In genomic region chr5:16445056-16445455, GRCm38 (mm10) we compare ENCODE assay signal across 17 mouse cellular contexts.
"Had no signal": no experiment of that assay in that cellular context is flagged by ENCODE, and none has a peak within 500 bp of the region (broad histone marks: within the 10 kb centered on the region; RNA-seq: fewer than 3 reads in every experiment).

No protein-coding gene starts in this region.

- H3K27ac ChIP-seq: kidney, embryonic 15.5 days; left cerebral cortex, adult 2 months; liver, embryonic 13.5 days; midbrain, embryonic 12.5 days; midbrain, embryonic 15.5 days; neural tube, embryonic 12.5 days; stomach, postnatal 0 days had no signal

- ATAC-seq: midbrain, embryonic 15.5 days had no signal

- H3K9me3 ChIP-seq: kidney, embryonic 15.5 days; liver, embryonic 13.5 days; midbrain, embryonic 12.5 days; midbrain, embryonic 15.5 days; neural tube, embryonic 12.5 days had no signal

- H3K4me1 ChIP-seq: kidney, embryonic 15.5 days; liver, embryonic 13.5 days; midbrain, embryonic 12.5 days; midbrain, embryonic 15.5 days; neural tube, embryonic 12.5 days had no signal

- H3K27me3 ChIP-seq: kidney, embryonic 15.5 days; liver, embryonic 13.5 days; midbrain, embryonic 12.5 days; midbrain, embryonic 15.5 days; neural tube, embryonic 12.5 days had no signal

- H3K4me2 ChIP-seq: kidney, embryonic 15.5 days; liver, embryonic 13.5 days; midbrain, embryonic 12.5 days; midbrain, embryonic 15.5 days; neural tube, embryonic 12.5 days had no signal

- H3K9ac ChIP-seq: kidney, embryonic 15.5 days; liver, embryonic 13.5 days; midbrain, embryonic 12.5 days; midbrain, embryonic 15.5 days; neural tube, embryonic 12.5 days had no signal

- H3K4me3 ChIP-seq: kidney, embryonic 15.5 days; left cerebral cortex, adult 2 months; liver, embryonic 13.5 days; midbrain, embryonic 12.5 days; midbrain, embryonic 15.5 days; neural tube, embryonic 12.5 days had no signal

- H3K36me3 ChIP-seq: kidney, embryonic 15.5 days; liver, embryonic 13.5 days; midbrain, embryonic 12.5 days; midbrain, embryonic 15.5 days; neural tube, embryonic 12.5 days had no signal

- DNase-seq: kidney, adult 11 months; kidney, adult 8-10 months; kidney, postnatal 10 days; kidney, postnatal 36 days; layer of hippocampus, postnatal 36 days; liver, embryonic 13.5 days; lung, adult 2 months; lung, postnatal 14 days; lung, postnatal 4 days; retina, postnatal 1 day; right cerebral cortex, postnatal 25 days had no signal
